Mouse (Mus musculus): ENCODE results near the gene Eef1akmt2.

The Eef1akmt2 gene

GRCm38 (mm10) chr7:132787496-132788190, 64.8 kb downstream of the Eef1akmt2 start:
- no peak for DNase-seq (ENCODE audit: low spot score in 2 of 2)

- DNase-seq (ENCODE audit: low spot score in 2 of 2), result no peak
Observed at GRCm38 (mm10) chr7:132787022-132787421, 65.5 kb downstream of the Eef1akmt2 start.

- no peak for DNase-seq (ENCODE audit: low spot score in 2 of 2)
Observed at GRCm38 (mm10) chr7:132786522-132786921, 66.0 kb downstream of the Eef1akmt2 start.

GRCm38 (mm10) chr7:132786011-132786410, 66.5 kb downstream of the Eef1akmt2 start:
- DNase-seq (ENCODE audit: low spot score in 2 of 2), result no peak

GRCm38 (mm10) chr7:132784101-132784500, 68.4 kb downstream of the Eef1akmt2 start:
- DNase-seq (ENCODE audit: low spot score in 2 of 2), result no peak

- no peak for DNase-seq (ENCODE audit: low spot score in 2 of 2)
Observed at GRCm38 (mm10) chr7:132781850-132782249, 70.6 kb downstream of the Eef1akmt2 start.

GRCm38 (mm10) chr7:132781130-132781814, 71.2 kb downstream of the Eef1akmt2 start:
- DNase-seq (ENCODE audit: low spot score in 2 of 2), result no peak

GRCm38 (mm10) chr7:132780611-132781010, 71.9 kb downstream of the Eef1akmt2 start:
- no peak for DNase-seq (ENCODE audit: low spot score in 2 of 2)

GRCm38 (mm10) chr7:132778630-132779029, 73.8 kb downstream of the Eef1akmt2 start:
- DNase-seq (ENCODE audit: low spot score in 2 of 2), result peak; percentile 48 to 51

GRCm38 (mm10) chr7:132777728-132778453, 74.6 kb downstream of the Eef1akmt2 start:
- peak; percentile 52 to 57 for DNase-seq (ENCODE audit: low spot score in 2 of 2)
